Mouse (Mus musculus) MEL (cell line): ENCODE data around the gene Nsmce3. TPM values are rescaled to one million over a fixed set of nuclear protein-coding genes. Genes with fewer than 3 reads are reported as not detected.

ENCODE experiments used
- DNase-seq: peaks from one replicate; pipeline ENCODE4 v3.0.0; 2011; ENCODE audit warnings: low read depth, low spot score
- H3K27ac ChIP-seq: 2 replicates; pipeline ENCODE4 v1.5.1; 2012; ENCODE audit warnings: low read depth, mild to moderate bottlenecking, control low read depth, low read length, moderate library complexity; ENCODE audit not compliant: control insufficient read depth
- H3K27me3 ChIP-seq, 2 experiments: fragments of 150-350 bp in 1 of 2; sonication (generic) in 1 of 2; 2 replicates each; pipeline ENCODE4 v1.6.1; 2012; ENCODE audit warnings: low read length in 2 of 2, mild to moderate bottlenecking in 2 of 2, improper control_type of control experiment in 1 of 2, moderate library complexity in 1 of 2; ENCODE audit not compliant: insufficient read depth in 2 of 2, control insufficient read depth in 1 of 2
- H3K36me3 ChIP-seq, 2 experiments: 2 replicates each; pipeline ENCODE4 v1.6.1; 2012 to 2014; ENCODE audit warnings: low read length in 2 of 2, improper control_type of control experiment in 1 of 2, inconsistent platforms in 1 of 2, mild to moderate bottlenecking in 1 of 2; ENCODE audit not compliant: insufficient read depth in 2 of 2, control insufficient read depth in 1 of 2
- H3K4me1 ChIP-seq, 2 experiments: fragments of 150-350 bp in 1 of 2; sonication (generic) in 1 of 2; 2 replicates each; pipeline ENCODE4 v1.6.1; 2012; ENCODE audit warnings: low read length in 2 of 2, improper control_type of control experiment in 1 of 2, mild to moderate bottlenecking in 1 of 2; ENCODE audit not compliant: insufficient read depth in 2 of 2, control insufficient read depth in 1 of 2
- H3K4me3 ChIP-seq, 2 experiments: fragments of 150-350 bp in 1 of 2; sonication (generic) in 1 of 2; 2 replicates each; pipeline ENCODE4 v1.5.1; 2012; ENCODE audit warnings: low read depth in 2 of 2, low read length in 2 of 2, mild to moderate bottlenecking in 2 of 2, moderate library complexity in 2 of 2, control low read depth in 1 of 2, improper control_type of control experiment in 1 of 2; ENCODE audit not compliant: control insufficient read depth in 1 of 2, insufficient read depth in 1 of 2
- H3K79me2 ChIP-seq: 2 replicates; pipeline ENCODE4 v1.6.1; 2012; ENCODE audit warnings: mild to moderate bottlenecking, low read length, moderate library complexity; ENCODE audit not compliant: control insufficient read depth, poor library complexity, insufficient read depth
- H3K9ac ChIP-seq: 2 replicates; pipeline ENCODE4 v1.6.1; 2012; ENCODE audit warnings: low read depth, mild to moderate bottlenecking, control low read depth, low read length, moderate library complexity; ENCODE audit not compliant: control insufficient read depth, poor library complexity, severe bottlenecking
- H3K9me3 ChIP-seq: fragments of 150-350 bp; sonication (generic); replicated peaks from 2 replicates; pipeline ENCODE4 v1.6.1; 2012; ENCODE audit warnings: mild to moderate bottlenecking, low read length, improper control_type of control experiment, moderate library complexity; ENCODE audit not compliant: insufficient read depth
- CHD2 ChIP-seq: IDR thresholded peaks from 2 replicates; pipeline ENCODE4 v1.6.1; 2011; ENCODE audit warnings: low read length, improper control_type of control experiment
- ELF1 ChIP-seq: IDR thresholded peaks from 2 replicates; pipeline ENCODE4 v1.6.1; 2014; ENCODE audit warnings: low read depth, mild to moderate bottlenecking, inconsistent platforms, low read length, improper control_type of control experiment, moderate library complexity
- EP300 ChIP-seq, 2 experiments: IDR thresholded peaks; 2 replicates each; pipeline ENCODE4 v1.6.1; 2011; ENCODE audit warnings: improper control_type of control experiment in 2 of 2, low read length in 2 of 2, low read depth in 1 of 2, mild to moderate bottlenecking in 1 of 2
- ETS1 ChIP-seq: IDR thresholded peaks from 2 replicates; pipeline ENCODE4 v1.6.1; 2012; ENCODE audit warnings: low read depth, mild to moderate bottlenecking, inconsistent platforms, low read length, improper control_type of control experiment, moderate library complexity
- HCFC1 ChIP-seq: IDR thresholded peaks from 2 replicates; pipeline ENCODE4 v1.6.1; 2012; ENCODE audit warnings: low read depth, mild to moderate bottlenecking, inconsistent platforms, low read length, improper control_type of control experiment, moderate library complexity
- JUND ChIP-seq: IDR thresholded peaks from 2 replicates; pipeline ENCODE4 v1.6.1; 2011; ENCODE audit warnings: low read depth, mild to moderate bottlenecking, improper control_type of control experiment, low read length
- MEF2A ChIP-seq: IDR thresholded peaks from 2 replicates; pipeline ENCODE4 v1.6.1; 2014; ENCODE audit warnings: low read depth, mild to moderate bottlenecking, inconsistent platforms, low read length, improper control_type of control experiment; ENCODE audit not compliant: poor library complexity, insufficient replicate concordance, severe bottlenecking; ENCODE audit errors: extremely low read depth
- MXI1 ChIP-seq: IDR thresholded peaks from 2 replicates; pipeline ENCODE4 v1.6.1; 2011; ENCODE audit warnings: mild to moderate bottlenecking, low read depth, low read length, improper control_type of control experiment
- MYB ChIP-seq: IDR thresholded peaks from 2 replicates; pipeline ENCODE4 v1.6.1; 2011; ENCODE audit warnings: mild to moderate bottlenecking, low read depth, low read length, improper control_type of control experiment
- NELFE ChIP-seq: IDR thresholded peaks from 2 replicates; pipeline ENCODE4 v1.6.1; 2011; ENCODE audit warnings: low read depth, low read length, improper control_type of control experiment
- NRF1 ChIP-seq: IDR thresholded peaks from 2 replicates; pipeline ENCODE4 v1.6.1; 2014; ENCODE audit warnings: low read depth, mild to moderate bottlenecking, inconsistent platforms, low read length, improper control_type of control experiment, moderate library complexity; ENCODE audit not compliant: poor library complexity, insufficient read depth, severe bottlenecking
- POLR2A ChIP-seq, 2 experiments: IDR thresholded peaks; 2 replicates each; pipeline ENCODE4 v1.6.1; 2011 to 2012; ENCODE audit warnings: low read length in 2 of 2, mild to moderate bottlenecking in 2 of 2, control low read depth in 1 of 2, improper control_type of control experiment in 1 of 2, low read depth in 1 of 2, moderate library complexity in 1 of 2; ENCODE audit not compliant: control insufficient read depth in 1 of 2, insufficient read depth in 1 of 2, poor library complexity in 1 of 2
- POLR2AphosphoS2 ChIP-seq: IDR thresholded peaks from 2 replicates; pipeline ENCODE4 v1.6.1; 2011; ENCODE audit warnings: low read length, improper control_type of control experiment
- RAD21 ChIP-seq: IDR thresholded peaks from 2 replicates; pipeline ENCODE4 v1.6.1; 2011; ENCODE audit warnings: mild to moderate bottlenecking, low read depth, low read length, improper control_type of control experiment
- SIN3A ChIP-seq: IDR thresholded peaks from 2 replicates; pipeline ENCODE4 v1.6.1; 2012; ENCODE audit warnings: low read length, improper control_type of control experiment, inconsistent platforms
- SMC3 ChIP-seq: IDR thresholded peaks from 2 replicates; pipeline ENCODE4 v1.6.1; 2011; ENCODE audit warnings: low read depth, low read length, improper control_type of control experiment
- TAL1 ChIP-seq: IDR thresholded peaks from 2 replicates; pipeline ENCODE4 v1.6.1; 2012; ENCODE audit warnings: mild to moderate bottlenecking, inconsistent platforms, low read length, moderate library complexity, mixed read lengths
- TBP ChIP-seq: IDR thresholded peaks from 2 replicates; pipeline ENCODE4 v1.8.0; 2011; ENCODE audit warnings: low read depth, low read length, improper control_type of control experiment
- TCF12 ChIP-seq: IDR thresholded peaks from 2 replicates; pipeline ENCODE4 v1.6.1; 2014; ENCODE audit warnings: low read depth, mild to moderate bottlenecking, inconsistent platforms, low read length, improper control_type of control experiment, moderate library complexity
- UBTF ChIP-seq: IDR thresholded peaks from 2 replicates; pipeline ENCODE4 v1.6.1; 2012; ENCODE audit warnings: low read depth, mild to moderate bottlenecking, inconsistent platforms, low read length, improper control_type of control experiment, moderate library complexity, borderline replicate concordance; ENCODE audit not compliant: insufficient read depth
- USF2 ChIP-seq, 2 experiments: IDR thresholded peaks; 2 replicates each; pipeline ENCODE4 v1.6.1; 2011 to 2012; ENCODE audit warnings: improper control_type of control experiment in 2 of 2, low read length in 2 of 2, borderline replicate concordance in 1 of 2, inconsistent platforms in 1 of 2, low read depth in 1 of 2, mild to moderate bottlenecking in 1 of 2; ENCODE audit not compliant: insufficient read depth in 1 of 2
- ZC3H11A ChIP-seq: IDR thresholded peaks from 2 replicates; pipeline ENCODE4 v1.6.1; 2012; ENCODE audit warnings: low read depth, mild to moderate bottlenecking, inconsistent platforms, low read length, improper control_type of control experiment
- ZKSCAN1 ChIP-seq: IDR thresholded peaks from 2 replicates; pipeline ENCODE4 v1.6.1; 2012; ENCODE audit warnings: low read depth, mild to moderate bottlenecking, inconsistent platforms, low read length, improper control_type of control experiment, moderate library complexity
- ZMIZ1 ChIP-seq: IDR thresholded peaks from 2 replicates; pipeline ENCODE4 v1.6.1; 2012; ENCODE audit warnings: low read depth, mild to moderate bottlenecking, inconsistent platforms, low read length, improper control_type of control experiment, moderate library complexity
- polyA plus RNA-seq, 2 experiments: library from polyadenylated mRNA; stranded (reverse) in 1 of 2; unstranded in 1 of 2; fragments of >175 nt in 1 of 2; fragments of >200 nt in 1 of 2; gene quantifications; 2 replicates each; pipeline versions ENCODE4 v1.2.1 to v1.2.4; 2012; ENCODE audit warnings: low replicate concordance in 2 of 2, low read depth in 1 of 2; ENCODE audit not compliant: insufficient read length in 2 of 2, insufficient read depth in 1 of 2, missing spikeins in 1 of 2
- total RNA-seq: library from RNA; depleted of rRNA; stranded (reverse); fragments of 300-350 nt; gene quantifications from 2 replicates; pipeline ENCODE4 v1.2.3, GENCODE M21; 2012; rRNA removed

Nsmce3 gene
- total RNA-seq (7.2 and 9.9 TPM in 2 replicates), polyA plus RNA-seq (1 to 10 TPM in 1 of 2 experiments, not detected in 1; 9.5 TPM)

- Histone ChIP-seq H3K4me1 (peaks cover 0 to 8% of the 10 kb centered on the region in 2 experiments; a peak in 2 of 4 replicates), H3K4me3 (peak within 1 kb of the TSS; percentile 97 to 98), H3K27ac (peak within 1 kb of the TSS; percentile 50), H3K27me3 (no peaks in the 10 kb centered on the region), H3K9me3 (no peaks in the 10 kb centered on the region), H3K79me2 (peaks cover 16% of the 10 kb centered on the region), H3K9ac (peak within 1 kb of the TSS; percentile 83), H3K36me3 (peaks cover 0 to 8% of the 10 kb centered on the region in 2 experiments; a peak in 2 of 4 replicates)
- DNase-seq, result peak; percentile 93
- no peak for TF ChIP-seq CHD2
- TF ChIP-seq NRF1, result peak; percentile 83
- TF ChIP-seq HCFC1, result peak; percentile 86
- no peak for TF ChIP-seq MEF2A
- peak; percentile 86 for TF ChIP-seq NELFE
- TF ChIP-seq ELF1, result 0 out of 2 replicates have a peak, but pooled peaks have one; percentile 43
- no peak for TF ChIP-seq ZC3H11A
- TF ChIP-seq TBP, result peak; percentile 41; the same call in 1 of the 2 replicates
- TF ChIP-seq POLR2A (IDR thresholded peaks at IDR 0.05; ENCODE audit: control insufficient read depth in 1 of 2, insufficient read depth in 1 of 2, low read depth in 1 of 2, low read length in 2 of 2, poor library complexity in 1 of 2), result peak; percentile 75 to 89; a peak in 3 of 4 replicates
- TF ChIP-seq RAD21, result no peak
- TF ChIP-seq MXI1, result peak; percentile 53
- TF ChIP-seq SIN3A, result peak; percentile 77; the same call in 1 of the 2 replicates
- 0 out of 2 replicates have a peak, but pooled peaks have one; percentile 17 for TF ChIP-seq ETS1
- TF ChIP-seq TCF12, result peak; percentile 66
- TF ChIP-seq UBTF, result no peak
- peak; percentile 51; the same call in 1 of the 2 replicates for TF ChIP-seq POLR2AphosphoS2
- TF ChIP-seq ZMIZ1, result peak; percentile 68
Measured at GRCm38 (mm10) chr7:64872743-64873241, at the start of gene Nsmce3. Gene Nsmce3, minus strand, starts transcription at chr7:64872997.

- no peaks in the 10 kb centered on the region for H3K36me3 ChIP-seq
- H3K27me3 ChIP-seq, result no peaks in the 10 kb centered on the region
- no peaks in the 10 kb centered on the region for H3K79me2 ChIP-seq
- H3K4me3 ChIP-seq, result no peak overlapping the region
- no peak overlapping the region for H3K27ac ChIP-seq
- DNase-seq, result no peak
- no peaks in the 10 kb centered on the region for H3K9me3 ChIP-seq
- TF ChIP-seq ETS1, result no peak
- no peak for TF ChIP-seq POLR2A (IDR thresholded peaks at IDR 0.05; ENCODE audit: control insufficient read depth in 1 of 2, insufficient read depth in 1 of 2, low read depth in 1 of 2, low read length in 2 of 2, poor library complexity in 1 of 2)
- no peak for TF ChIP-seq POLR2AphosphoS2
- no peak for TF ChIP-seq MYB
- TF ChIP-seq CHD2, result no peak
- TF ChIP-seq TAL1, result no peak
- TF ChIP-seq JUND, result no peak
- no peak for TF ChIP-seq USF2 (IDR thresholded peaks at IDR 0.05; ENCODE audit: borderline replicate concordance in 1 of 2, insufficient read depth in 1 of 2, low read depth in 1 of 2, low read length in 2 of 2)
- TF ChIP-seq ZKSCAN1, result no peak
- TF ChIP-seq EP300 (IDR thresholded peaks at IDR 0.05; ENCODE audit: low read depth in 1 of 2, low read length in 2 of 2), result no peak
- no peak for TF ChIP-seq MEF2A
- no peak for TF ChIP-seq TBP
- no peak for TF ChIP-seq UBTF
- no peak for TF ChIP-seq ZC3H11A
- TF ChIP-seq SMC3, result no peak
- H3K9ac ChIP-seq, result no peak overlapping the region
- H3K4me1 ChIP-seq, result no peaks in the 10 kb centered on the region
Measured at GRCm38 (mm10) chr7:64921189-64921588, 48.4 kb upstream of the Nsmce3 start.
